Mouse (Mus musculus) lung, embryonic 15.5 days (tissue): Measurements from ENCODE around the gene Ercc4. TPM values are rescaled to one million over a fixed set of nuclear protein-coding genes. Genes with fewer than 3 reads are reported as not detected.
A peak's percentile ranks its signal among the peaks of the same experiment; 100 is the strongest.
"Not testable (repeated sequence)": the region's sequence is repeated elsewhere in the genome, so short reads cannot be mapped to it uniquely, and the experiment has no call there.

Experiments used
- ATAC-seq: fragments of 200-750 bp; cut with Nextera tagmentation; 2 replicates; pipeline ENCODE4 v1.8.0; 2017; ENCODE audit warnings: moderate number of reproducible peaks, borderline replicate concordance; ENCODE audit not compliant: low FRiP score, low TSS enrichment; ENCODE audit errors: extremely low read depth
- H3K27ac ChIP-seq: fragments of 300-500 bp; sonication (generic); 2 replicates; pipeline ENCODE4 v1.5.1; 2015; ENCODE audit warnings: moderate library complexity, mild to moderate bottlenecking, inconsistent platforms
- H3K27me3 ChIP-seq: fragments of 300-500 bp; sonication (generic); 2 replicates; pipeline ENCODE4 v1.6.1; 2015; ENCODE audit warnings: inconsistent platforms
- H3K36me3 ChIP-seq: fragments of 300-500 bp; sonication (generic); 2 replicates; pipeline ENCODE4 v1.6.1; 2015; ENCODE audit warnings: inconsistent platforms
- H3K4me1 ChIP-seq: fragments of 300-500 bp; sonication (generic); 2 replicates; pipeline ENCODE4 v1.6.1; 2015; ENCODE audit warnings: inconsistent platforms
- H3K4me2 ChIP-seq: fragments of 300-500 bp; sonication (generic); 2 replicates; pipeline ENCODE4 v1.6.1; 2015; ENCODE audit warnings: inconsistent platforms, mild to moderate bottlenecking, moderate library complexity
- H3K4me3 ChIP-seq: fragments of 300-500 bp; sonication (generic); 2 replicates; pipeline ENCODE4 v1.5.1; 2015; ENCODE audit warnings: mild to moderate bottlenecking, inconsistent platforms
- H3K9ac ChIP-seq: fragments of 300-500 bp; sonication (generic); 2 replicates; pipeline ENCODE4 v1.6.1; 2015; ENCODE audit warnings: inconsistent platforms
- H3K9me3 ChIP-seq: fragments of 300-500 bp; sonication (generic); 2 replicates; pipeline ENCODE4 v1.6.1; 2016; ENCODE audit warnings: inconsistent platforms
- WGBS: fragments of 180-500 bp; shearing (Covaris S2); methylation state at CpG from one replicate; pipeline ENCODE4 v1.1.7; 2015; 5-methylcytosine and 5-hydroxymethylcytosine counted together
- polyA plus RNA-seq: library from polyadenylated mRNA; unstranded; fragments of >200 nt; fragmentation: Nextera tagmentation; extraction: Ambion mirVana; gene quantifications from 2 replicates; pipeline ENCODE4 v1.2.1, GENCODE M21; 2015

The Ercc4 gene
- polyA plus RNA-seq, result 13.2 and 14.5 TPM in 2 replicates

- WGBS, result under 1% methylated on average over 53 of the region's 53 CpGs
- peak within 1 kb of the TSS; percentile 72 for H3K4me2 ChIP-seq
- H3K9ac ChIP-seq, result peak within 1 kb of the TSS; percentile 78
- ATAC-seq, result peak; percentile 98
- H3K4me3 ChIP-seq, result peak within 1 kb of the TSS; percentile 65
- H3K27ac ChIP-seq, result peak within 1 kb of the TSS; percentile 87
- H3K4me1 ChIP-seq, result peaks cover 7% of the 10 kb centered on the region; the same call in 1 of the 2 replicates
- H3K36me3 ChIP-seq, result peaks cover 16% of the 10 kb centered on the region
- no peaks in the 10 kb centered on the region for H3K27me3 ChIP-seq
- H3K9me3 ChIP-seq, result no peaks in the 10 kb centered on the region
These were observed at the start of gene Ercc4 for GRCm38 (mm10) chr16:13109156-13109989. Ercc4 (plus strand) TSS chr16:13109684.

- 35% methylated on average over 10 of the region's 10 CpGs for WGBS
- Histone ChIP-seq H3K4me1 (peaks cover 5% of the 10 kb centered on the region; the same call in 1 of the 2 replicates), H3K27ac (no peak overlapping the region), H3K4me2 (peak overlapping the region; percentile 40), H3K9ac (no peak overlapping the region), H3K27me3 (no peaks in the 10 kb centered on the region), H3K4me3 (no peak overlapping the region), H3K9me3 (no peaks in the 10 kb centered on the region), H3K36me3 (no peaks in the 10 kb centered on the region)
- ATAC-seq, result no peak
These were observed 48.4 kb upstream of the Ercc4 start for GRCm38 (mm10) chr16:13061113-13061512.

- Histone ChIP-seq H3K27ac (no peak overlapping the region), H3K9me3 (no peaks in the 10 kb centered on the region), H3K4me1 (no peaks in the 10 kb centered on the region), H3K36me3 (no peaks in the 10 kb centered on the region), H3K9ac (no peak overlapping the region), H3K27me3 (no peaks in the 10 kb centered on the region), H3K4me2 (no peak overlapping the region), H3K4me3 (no peak overlapping the region)
- 90% methylated on average over 4 of the region's 4 CpGs for WGBS
- no peak for ATAC-seq
These were observed 35.3 kb upstream of the Ercc4 start for GRCm38 (mm10) chr16:13074176-13074575.

- WGBS, result 67% methylated on average over 6 of the region's 6 CpGs
- ATAC-seq, result no peak
These were observed 29.3 kb upstream of the Ercc4 start for GRCm38 (mm10) chr16:13080161-13080560.

GRCm38 (mm10) chr16:13083155-13083798 lies 26.2 kb upstream of the Ercc4 start:
- no peak overlapping the region for H3K4me2 ChIP-seq

More at GRCm38 (mm10) chr16:13080161-13080560, 29.3 kb upstream of the Ercc4 start:
- Histone ChIP-seq H3K27me3 (no peaks in the 10 kb centered on the region), H3K27ac (no peak overlapping the region), H3K9me3 (no peaks in the 10 kb centered on the region), H3K36me3 (no peaks in the 10 kb centered on the region), H3K4me1 (no peaks in the 10 kb centered on the region), H3K4me3 (no peak overlapping the region), H3K4me2 (no peak overlapping the region), H3K9ac (no peak overlapping the region)

GRCm38 (mm10) chr16:13108356-13108755 lies 1.1 kb upstream of the Ercc4 start:
- no peak overlapping the region for H3K27ac ChIP-seq
- ATAC-seq, result no peak
- no peak overlapping the region for H3K9ac ChIP-seq
- no peak overlapping the region for H3K4me2 ChIP-seq
- 82% methylated on average over 12 of the region's 12 CpGs for WGBS
- peaks cover 8% of the 10 kb centered on the region for H3K36me3 ChIP-seq
- no peaks in the 10 kb centered on the region for H3K9me3 ChIP-seq
- peaks cover 7% of the 10 kb centered on the region; the same call in 1 of the 2 replicates for H3K4me1 ChIP-seq
- H3K27me3 ChIP-seq, result no peaks in the 10 kb centered on the region
- H3K4me3 ChIP-seq, result no peak overlapping the region

More at GRCm38 (mm10) chr16:13083155-13083798, 26.2 kb upstream of the Ercc4 start:
- ATAC-seq, result no peak
- whole genome bisulfite sequencing, result 79% methylated on average over 6 of the region's 6 CpGs
- no peak overlapping the region for H3K9ac ChIP-seq
- H3K4me1 ChIP-seq, result no peaks in the 10 kb centered on the region
- no peaks in the 10 kb centered on the region for H3K36me3 ChIP-seq
- no peaks in the 10 kb centered on the region for H3K27me3 ChIP-seq
- H3K27ac ChIP-seq, result no peak overlapping the region
- H3K4me3 ChIP-seq, result no peak overlapping the region
- H3K9me3 ChIP-seq, result no peaks in the 10 kb centered on the region

GRCm38 (mm10) chr16:13109990-13110595 lies 609 bp downstream of the Ercc4 start:
- Histone ChIP-seq H3K9me3 (no peaks in the 10 kb centered on the region), H3K9ac (peak overlapping the region; percentile 78), H3K27me3 (no peaks in the 10 kb centered on the region), H3K36me3 (peaks cover 22% of the 10 kb centered on the region), H3K27ac (peak overlapping the region; percentile 87), H3K4me1 (peaks cover 7% of the 10 kb centered on the region; the same call in 1 of the 2 replicates), H3K4me3 (peak overlapping the region; percentile 65), H3K4me2 (peak overlapping the region; percentile 72)
- WGBS, result under 1% methylated on average over 32 of the region's 32 CpGs
- peak; percentile 74 for ATAC-seq

- H3K36me3 ChIP-seq, result peaks cover 22% of the 10 kb centered on the region
- H3K4me3 ChIP-seq, result no peak overlapping the region
- H3K9me3 ChIP-seq, result no peaks in the 10 kb centered on the region
- H3K9ac ChIP-seq, result no peak overlapping the region
- ATAC-seq, result no peak
- peaks cover 7% of the 10 kb centered on the region; the same call in 1 of the 2 replicates for H3K4me1 ChIP-seq
- no peak overlapping the region for H3K27ac ChIP-seq
- no peak overlapping the region for H3K4me2 ChIP-seq
- 76% methylated on average over 2 of the region's 2 CpGs for WGBS
- no peaks in the 10 kb centered on the region for H3K27me3 ChIP-seq
These were observed 5.3 kb downstream of the Ercc4 start for GRCm38 (mm10) chr16:13114821-13115220.

- H3K36me3 ChIP-seq, result peaks cover 22% of the 10 kb centered on the region
- 80% methylated on average over 3 of the region's 3 CpGs for WGBS
- H3K27me3 ChIP-seq, H3K4me1 ChIP-seq, H3K9me3 ChIP-seq, H3K4me2 ChIP-seq, H3K4me3 ChIP-seq, H3K27ac ChIP-seq, H3K9ac ChIP-seq, ATAC-seq: not testable (repeated sequence)
These were observed 6.0 kb downstream of the Ercc4 start for GRCm38 (mm10) chr16:13115466-13115865.

- H3K4me1 ChIP-seq, result no peaks in the 10 kb centered on the region
- no peaks in the 10 kb centered on the region for H3K9me3 ChIP-seq
- H3K27ac ChIP-seq, result no peak overlapping the region
- no peak overlapping the region for H3K4me2 ChIP-seq
- peaks cover 28% of the 10 kb centered on the region for H3K36me3 ChIP-seq
- ATAC-seq, result peak; percentile 83
- H3K4me3 ChIP-seq, result no peak overlapping the region
- no peaks in the 10 kb centered on the region for H3K27me3 ChIP-seq
- 66% methylated on average over 9 of the region's 9 CpGs for WGBS
- H3K9ac ChIP-seq, result no peak overlapping the region
These were observed 7.9 kb downstream of the Ercc4 start for GRCm38 (mm10) chr16:13117299-13117966.

- H3K4me2 ChIP-seq, result no peak overlapping the region
- H3K27ac ChIP-seq, result no peak overlapping the region
- H3K9me3 ChIP-seq, result no peaks in the 10 kb centered on the region
- no peaks in the 10 kb centered on the region for H3K4me1 ChIP-seq
- H3K9ac ChIP-seq, result no peak overlapping the region
- H3K4me3 ChIP-seq, result no peak overlapping the region
- 84% methylated on average over 7 of the region's 7 CpGs for WGBS
- H3K36me3 ChIP-seq, result peaks cover 29% of the 10 kb centered on the region
- ATAC-seq, result no peak
- H3K27me3 ChIP-seq, result no peaks in the 10 kb centered on the region
These were observed 8.5 kb downstream of the Ercc4 start for GRCm38 (mm10) chr16:13117967-13118430.
